Mouse (Mus musculus) kidney, adult 2 months (tissue): ENCODE data around the gene Pole.

ENCODE experiments used
- CTCF ChIP-seq: fragments of 200-500 bp; conservative IDR thresholded peaks from 2 replicates; pipeline ENCODE4 v1.5.1; 2011; ENCODE audit warnings: low read depth, mild to moderate bottlenecking, control low read depth, low read length, moderate library complexity, mixed read lengths; ENCODE audit not compliant: insufficient read depth, insufficient read length
- POLR2A ChIP-seq: fragments of 200-500 bp; IDR thresholded peaks from one replicate; pipeline ENCODE4 v1.6.1; 2011; ENCODE audit warnings: low read depth, low read length, control low read depth

GRCm38 (mm10) chr5:110354716-110355115, 68.6 kb downstream of the Pole start:
- TF ChIP-seq CTCF, result peak; percentile 60
- no peak for TF ChIP-seq POLR2A
